Mouse (Mus musculus): ENCODE data around the gene Asb16. TPM values are rescaled to one million over a fixed set of nuclear protein-coding genes. Genes with fewer than 3 reads are reported as not detected.
A peak's percentile ranks its signal among the peaks of the same experiment; 100 is the strongest.

The Asb16 gene
- total and polyA plus RNA-seq, 3 experiments, result 0.05 TPM; not detected in 2

DNA sequence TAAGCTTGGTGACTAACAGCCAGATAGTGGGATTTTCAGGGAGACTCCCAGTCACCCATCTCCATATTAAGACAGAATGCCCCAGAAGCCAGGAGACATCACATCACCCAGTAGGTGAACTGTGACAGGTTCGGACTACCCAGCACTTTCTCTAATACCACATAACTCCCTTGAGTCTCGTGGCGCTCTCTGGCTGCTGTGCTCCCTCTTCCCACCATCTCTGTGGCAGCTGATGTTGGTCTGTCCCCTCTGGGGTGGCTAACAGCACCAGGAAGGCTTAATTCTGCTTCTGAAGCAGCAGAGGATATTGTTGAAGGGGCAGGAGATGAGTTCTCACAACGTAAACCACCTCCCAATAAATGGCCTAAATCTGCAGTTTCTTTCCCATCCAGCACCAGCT is 43.4 kb downstream of the Asb16 start:
- Histone ChIP-seq H3K4me3 (ENCODE audit: low read depth, low read length) (no peak overlapping the region), H3K4me1 (ENCODE audit: insufficient read depth, low read depth, low read length) (peaks cover 86% of the 10 kb centered on the region), H3K27me3 (ENCODE audit: insufficient read depth, low read length) (no peaks in the 10 kb centered on the region), H3K9me3 (replicated peaks) (no peaks in the 10 kb centered on the region), H3K36me3 (replicated peaks) (peaks cover 92% of the 10 kb centered on the region)
- no peak for TF ChIP-seq CTCF (IDR thresholded peaks at IDR 0.05; ENCODE audit: low read depth, low read length)
- no peak for TF ChIP-seq POLR2AphosphoS5 (IDR thresholded peaks at IDR 0.05; ENCODE audit: insufficient replicate concordance, low read depth, low read length)
- TF ChIP-seq GATA1 (IDR thresholded peaks at IDR 0.05; ENCODE audit: borderline replicate concordance, low read length), result no peak
- no peak for TF ChIP-seq TAL1 (conservative IDR thresholded peaks at IDR 0.05; ENCODE audit: low read depth, low read length)
- TF ChIP-seq GATA2 (IDR thresholded peaks at IDR 0.05; ENCODE audit: borderline replicate concordance, low read depth, low read length), result no peak
- DNase-seq (ENCODE audit: low spot score) (no peak), ATAC-seq (ENCODE audit: extremely low read depth, insufficient number of reproducible peaks, low FRiP score, poor library complexity, severe bottlenecking) (no peak)

DNA sequence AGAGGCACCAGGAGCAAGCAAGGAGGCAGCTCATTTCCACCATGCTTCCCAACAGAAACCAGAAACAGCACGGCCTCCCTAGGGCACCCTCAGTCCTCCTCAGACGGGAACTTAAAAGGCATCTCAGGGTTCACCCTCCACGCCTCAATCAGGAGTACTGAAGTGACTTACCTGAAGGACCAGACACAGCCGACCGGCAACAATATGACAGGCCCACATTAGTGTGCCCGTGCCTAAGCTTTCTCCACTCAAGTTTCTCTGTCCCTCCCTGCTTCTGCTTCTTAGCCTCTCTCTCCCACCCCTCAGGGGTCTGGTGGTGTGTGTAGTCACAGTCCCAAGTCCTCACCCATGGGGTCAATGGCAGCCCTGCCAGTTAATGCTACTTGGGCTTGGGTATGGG is 44.0 kb downstream of the Asb16 start:
- H3K4me1 ChIP-seq (ENCODE audit: insufficient read depth, low read depth, low read length), result peaks cover 83% of the 10 kb centered on the region
- no peak for ATAC-seq (ENCODE audit: extremely low read depth, insufficient number of reproducible peaks, low FRiP score, poor library complexity, severe bottlenecking)
- H3K27me3 ChIP-seq (ENCODE audit: insufficient read depth, low read length), result no peaks in the 10 kb centered on the region

DNA sequence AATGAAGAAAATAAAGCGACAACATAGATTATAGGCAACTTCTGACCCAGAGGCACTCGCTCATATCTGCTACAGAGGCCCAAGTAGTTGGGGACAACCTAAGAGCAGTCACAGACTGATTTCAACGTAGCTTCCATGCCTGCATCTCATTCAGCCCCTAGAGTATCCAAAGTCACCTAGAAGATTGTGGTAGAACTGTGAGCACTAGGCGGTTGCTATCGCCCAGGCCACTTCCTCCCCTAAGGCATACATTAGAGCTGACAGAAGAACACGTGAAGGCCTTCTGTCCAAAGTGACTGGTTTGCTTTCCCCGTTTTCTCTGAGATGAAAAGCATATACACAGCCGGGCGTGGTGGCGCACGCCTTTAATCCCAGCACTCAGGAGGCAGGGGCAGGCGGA is 45.8 kb downstream of the Asb16 start:
- Histone ChIP-seq H3K27me3 (ENCODE audit: insufficient read depth, low read length) (no peaks in the 10 kb centered on the region), H3K4me1 (ENCODE audit: insufficient read depth, low read depth, low read length) (peaks cover 69% of the 10 kb centered on the region), H3K4me3 (ENCODE audit: low read depth, low read length) (no peak overlapping the region; the same call in 1 of the 2 replicates), H3K9me3 (replicated peaks) (no peaks in the 10 kb centered on the region), H3K36me3 (replicated peaks) (peaks cover 69% of the 10 kb centered on the region)
- TF ChIP-seq GATA2 (IDR thresholded peaks at IDR 0.05; ENCODE audit: borderline replicate concordance, low read depth, low read length) (no peak), CTCF (IDR thresholded peaks at IDR 0.05; ENCODE audit: low read depth, low read length) (no peak), POLR2AphosphoS5 (IDR thresholded peaks at IDR 0.05; ENCODE audit: insufficient replicate concordance, low read depth, low read length) (no peak), GATA1 (IDR thresholded peaks at IDR 0.05; ENCODE audit: borderline replicate concordance, low read length) (no peak), TAL1 (conservative IDR thresholded peaks at IDR 0.05; ENCODE audit: low read depth, low read length) (no peak)
- DNase-seq (ENCODE audit: low spot score) (no peak), ATAC-seq (ENCODE audit: extremely low read depth, insufficient number of reproducible peaks, low FRiP score, poor library complexity, severe bottlenecking) (no peak)

More for the DNA sequence above, 44.0 kb downstream of the Asb16 start:
- no peak overlapping the region for H3K4me3 ChIP-seq (ENCODE audit: low read depth, low read length)
- DNase-seq (ENCODE audit: low spot score), result no peak
- no peaks in the 10 kb centered on the region for H3K9me3 ChIP-seq (replicated peaks)
- H3K36me3 ChIP-seq (replicated peaks), result peaks cover 85% of the 10 kb centered on the region
- TF ChIP-seq GATA1 (IDR thresholded peaks at IDR 0.05; ENCODE audit: borderline replicate concordance, low read length) (no peak), GATA2 (IDR thresholded peaks at IDR 0.05; ENCODE audit: borderline replicate concordance, low read depth, low read length) (no peak), TAL1 (conservative IDR thresholded peaks at IDR 0.05; ENCODE audit: low read depth, low read length) (no peak), POLR2AphosphoS5 (IDR thresholded peaks at IDR 0.05; ENCODE audit: insufficient replicate concordance, low read depth, low read length) (no peak), CTCF (IDR thresholded peaks at IDR 0.05; ENCODE audit: low read depth, low read length) (no peak)

DNA sequence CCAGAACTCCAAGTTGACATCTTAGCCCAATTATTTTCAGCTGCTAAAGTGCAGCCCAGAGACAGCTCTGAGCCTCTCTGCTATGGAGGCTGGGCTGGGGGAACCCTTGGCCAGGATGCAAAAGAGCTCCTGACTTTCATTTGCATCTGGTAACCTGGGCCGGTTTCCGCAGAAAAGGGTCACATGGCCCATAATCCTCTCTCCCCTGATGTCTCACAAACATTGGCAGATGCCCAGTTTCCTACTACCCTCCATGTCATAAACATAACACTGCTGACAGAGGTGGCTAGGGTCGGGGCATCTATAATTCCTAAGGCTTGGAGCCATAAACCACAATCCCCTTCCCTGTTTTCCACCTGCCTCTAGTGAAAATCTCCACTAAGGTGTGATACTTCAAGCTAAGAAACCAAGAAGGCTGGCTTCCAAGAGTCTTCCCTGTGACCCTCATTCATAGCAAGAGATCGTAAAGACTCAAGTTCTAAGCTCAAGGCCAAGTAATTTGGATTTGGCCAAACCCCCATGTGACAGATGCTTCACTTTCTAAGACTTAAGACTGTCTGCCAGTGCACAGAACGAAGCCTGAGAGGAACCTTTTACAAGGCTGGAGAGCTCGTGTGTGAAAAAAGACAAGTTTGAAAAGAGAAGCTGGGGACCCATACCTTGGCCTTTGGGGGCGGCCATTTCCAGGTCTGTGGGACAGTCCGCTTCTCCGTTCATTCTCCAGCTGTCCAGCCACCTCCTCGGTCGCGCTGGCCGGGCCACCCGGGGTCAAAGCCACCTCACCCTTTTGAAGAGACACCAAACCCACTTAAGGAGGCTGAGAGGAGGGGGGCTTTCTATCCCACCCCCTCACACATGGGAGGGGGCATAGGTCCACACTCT is 47.4 kb downstream of the Asb16 start:
- peak overlapping the region; percentile 89 for H3K4me3 ChIP-seq (ENCODE audit: low read depth, low read length)
- peaks cover 5% of the 10 kb centered on the region for H3K27me3 ChIP-seq (ENCODE audit: insufficient read depth, low read length)
- DNase-seq (ENCODE audit: low spot score) (no peak), ATAC-seq (ENCODE audit: extremely low read depth, insufficient number of reproducible peaks, low FRiP score, poor library complexity, severe bottlenecking) (no peak)
- no peaks in the 10 kb centered on the region for H3K9me3 ChIP-seq (replicated peaks)
- H3K4me1 ChIP-seq (ENCODE audit: insufficient read depth, low read depth, low read length), result peaks cover 67% of the 10 kb centered on the region
- peaks cover 53% of the 10 kb centered on the region for H3K36me3 ChIP-seq (replicated peaks)
- TF ChIP-seq POLR2AphosphoS5 (IDR thresholded peaks at IDR 0.05; ENCODE audit: insufficient replicate concordance, low read depth, low read length), result no peak
- no peak for TF ChIP-seq GATA1 (IDR thresholded peaks at IDR 0.05; ENCODE audit: borderline replicate concordance, low read length)
- no peak for TF ChIP-seq CTCF (IDR thresholded peaks at IDR 0.05; ENCODE audit: low read depth, low read length)
- no peak for TF ChIP-seq TAL1 (conservative IDR thresholded peaks at IDR 0.05; ENCODE audit: low read depth, low read length)
- no peak for TF ChIP-seq GATA2 (IDR thresholded peaks at IDR 0.05; ENCODE audit: borderline replicate concordance, low read depth, low read length)

DNA sequence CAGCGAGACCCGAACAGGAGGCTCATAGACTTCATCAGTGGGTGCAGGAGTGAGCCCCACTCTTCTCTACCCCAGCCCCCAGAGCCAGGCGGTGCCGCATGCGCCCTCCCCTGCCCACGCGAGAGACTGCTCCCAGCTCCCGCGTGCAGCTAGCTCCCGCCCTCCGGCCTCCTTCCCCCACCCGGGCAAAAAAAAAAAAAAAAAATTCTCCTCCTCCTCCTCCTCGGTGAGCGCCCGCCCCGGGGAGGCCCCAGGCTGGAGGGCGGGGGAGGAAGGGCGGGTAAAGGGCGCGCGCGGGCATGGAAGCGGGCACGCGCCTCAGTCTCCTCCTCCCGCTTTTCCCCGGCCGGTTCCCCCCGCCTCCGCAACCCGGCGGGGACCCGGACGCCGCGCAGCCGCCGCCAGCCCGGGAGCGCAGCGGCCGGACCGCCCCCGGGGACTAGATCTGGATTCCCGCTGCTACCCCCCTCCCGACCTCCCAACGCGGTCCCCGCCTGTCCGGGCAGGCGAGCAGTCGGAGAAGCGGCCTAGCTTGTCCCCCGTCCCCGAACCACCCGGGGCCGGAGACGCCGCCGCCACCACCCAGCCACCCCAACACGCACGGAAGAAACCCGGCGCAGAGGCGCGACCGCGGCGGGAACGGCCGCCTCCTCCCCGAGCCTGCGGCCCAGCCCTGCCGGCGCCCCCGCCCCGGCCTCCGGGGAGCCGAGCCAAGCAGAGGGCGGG is 48.2 kb downstream of the Asb16 start:
- H3K9me3 ChIP-seq (replicated peaks), result no peaks in the 10 kb centered on the region
- H3K4me1 ChIP-seq (ENCODE audit: insufficient read depth, low read depth, low read length), result peaks cover 59% of the 10 kb centered on the region
- H3K36me3 ChIP-seq (replicated peaks), result peaks cover 45% of the 10 kb centered on the region
- DNase-seq (ENCODE audit: low spot score) (peak; percentile 78), ATAC-seq (ENCODE audit: extremely low read depth, insufficient number of reproducible peaks, low FRiP score, poor library complexity, severe bottlenecking) (peak; percentile 59; the same call in 1 of the 2 replicates)
- TF ChIP-seq GATA2 (IDR thresholded peaks at IDR 0.05; ENCODE audit: borderline replicate concordance, low read depth, low read length) (no peak), GATA1 (IDR thresholded peaks at IDR 0.05; ENCODE audit: borderline replicate concordance, low read length) (no peak), TAL1 (conservative IDR thresholded peaks at IDR 0.05; ENCODE audit: low read depth, low read length) (no peak), CTCF (IDR thresholded peaks at IDR 0.05; ENCODE audit: low read depth, low read length) (no peak), POLR2AphosphoS5 (IDR thresholded peaks at IDR 0.05; ENCODE audit: insufficient replicate concordance, low read depth, low read length) (no peak)
- peak overlapping the region; percentile 89 for H3K4me3 ChIP-seq (ENCODE audit: low read depth, low read length)
- peaks cover 6% of the 10 kb centered on the region for H3K27me3 ChIP-seq (ENCODE audit: insufficient read depth, low read length)
